Mouse (Mus musculus) stomach, embryonic 15.5 days (tissue): ENCODE measurements around the gene Fgd6. TPM values are rescaled to one million over a fixed set of nuclear protein-coding genes. Genes with fewer than 3 reads are reported as not detected.

Experiments used
- ATAC-seq: fragments of 200-750 bp; cut with Nextera tagmentation; 2 replicates; pipeline ENCODE4 v1.8.0; 2017; ENCODE audit warnings: low read depth, moderate number of reproducible peaks, moderate TSS enrichment; ENCODE audit not compliant: insufficient read depth, low FRiP score
- H3K27ac ChIP-seq: fragments of 300-500 bp; sonication (generic); 2 replicates; pipeline ENCODE4 v1.5.1; 2015; ENCODE audit warnings: mild to moderate bottlenecking, inconsistent platforms
- H3K27me3 ChIP-seq: fragments of 300-500 bp; sonication (generic); replicated peaks from 2 replicates; pipeline ENCODE4 v1.6.1; 2015; ENCODE audit warnings: inconsistent platforms
- H3K36me3 ChIP-seq: fragments of 300-500 bp; sonication (generic); 2 replicates; pipeline ENCODE4 v1.6.1; 2015; ENCODE audit warnings: inconsistent platforms
- H3K4me1 ChIP-seq: fragments of 300-500 bp; sonication (generic); 2 replicates; pipeline ENCODE4 v1.6.1; 2015; ENCODE audit warnings: inconsistent platforms
- H3K4me2 ChIP-seq: fragments of 300-500 bp; sonication (generic); 2 replicates; pipeline ENCODE4 v1.6.1; 2015; ENCODE audit warnings: mild to moderate bottlenecking, inconsistent platforms
- H3K4me3 ChIP-seq: fragments of 300-500 bp; sonication (generic); replicated peaks from 2 replicates; pipeline ENCODE4 v1.5.1; 2015; ENCODE audit warnings: inconsistent platforms
- H3K9ac ChIP-seq: fragments of 300-500 bp; sonication (generic); 2 replicates; pipeline ENCODE4 v1.6.1; 2015; ENCODE audit warnings: inconsistent platforms
- H3K9me3 ChIP-seq: fragments of 300-500 bp; sonication (generic); 2 replicates; pipeline ENCODE4 v1.6.1; 2016; ENCODE audit warnings: inconsistent platforms
- WGBS: fragments of 180-500 bp; shearing (Covaris S2); methylation state at CpG from one replicate; pipeline ENCODE4 v1.1.7; 2015; 5-methylcytosine and 5-hydroxymethylcytosine counted together
- polyA plus RNA-seq: library from polyadenylated mRNA; unstranded; fragments of >200 nt; fragmentation: Nextera tagmentation; extraction: Ambion mirVana; gene quantifications from 2 replicates; pipeline ENCODE4 v1.2.1, GENCODE M21; 2015

The Fgd6 gene
- polyA plus RNA-seq, 1 experiment from 2014 or later: 3.6 TPM

DNA sequence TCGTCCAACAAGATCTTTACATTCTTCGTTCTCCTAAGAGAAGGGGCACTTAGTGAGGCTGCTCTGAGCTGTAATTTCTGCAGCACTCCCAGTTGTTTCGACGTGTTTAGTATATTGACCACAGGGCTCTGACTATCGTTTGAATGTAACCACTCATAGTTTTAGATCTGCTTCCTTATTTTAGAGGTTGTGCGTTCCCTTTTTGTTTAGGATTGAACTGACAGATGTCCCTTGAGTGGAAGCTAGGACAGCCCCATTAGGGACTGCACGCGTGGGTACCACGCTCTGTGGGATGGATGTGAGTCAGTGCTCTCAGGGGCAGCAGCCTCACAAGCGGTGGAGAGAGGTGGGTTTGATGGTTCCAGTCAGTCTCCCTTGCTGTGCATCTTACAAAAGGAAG lies 69.7 kb downstream of the Fgd6 start:
- Histone ChIP-seq H3K4me1 (no peaks in the 10 kb centered on the region), H3K4me3 (no peak overlapping the region), H3K27ac (no peak overlapping the region), H3K9ac (no peak overlapping the region), H3K9me3 (no peaks in the 10 kb centered on the region), H3K27me3 (no peaks in the 10 kb centered on the region), H3K36me3 (peaks cover 4% of the 10 kb centered on the region; the same call in 1 of the 2 replicates), H3K4me2 (no peak overlapping the region)
- ATAC-seq: no peak
- 89% methylated on average over 10 of the region's 10 CpGs for WGBS

- Histone ChIP-seq H3K27ac (no peak overlapping the region), H3K27me3 (no peaks in the 10 kb centered on the region), H3K36me3 (peaks cover 4% of the 10 kb centered on the region; the same call in 1 of the 2 replicates), H3K9ac (no peak overlapping the region), H3K4me1 (no peaks in the 10 kb centered on the region), H3K4me2 (no peak overlapping the region), H3K9me3 (no peaks in the 10 kb centered on the region), H3K4me3 (no peak overlapping the region)
- no peak for ATAC-seq
- 46% methylated on average over 4 of the region's 4 CpGs for WGBS
These were observed 71.4 kb downstream of the Fgd6 start for GRCm38 (mm10) chr10:94107168-94107567.

DNA sequence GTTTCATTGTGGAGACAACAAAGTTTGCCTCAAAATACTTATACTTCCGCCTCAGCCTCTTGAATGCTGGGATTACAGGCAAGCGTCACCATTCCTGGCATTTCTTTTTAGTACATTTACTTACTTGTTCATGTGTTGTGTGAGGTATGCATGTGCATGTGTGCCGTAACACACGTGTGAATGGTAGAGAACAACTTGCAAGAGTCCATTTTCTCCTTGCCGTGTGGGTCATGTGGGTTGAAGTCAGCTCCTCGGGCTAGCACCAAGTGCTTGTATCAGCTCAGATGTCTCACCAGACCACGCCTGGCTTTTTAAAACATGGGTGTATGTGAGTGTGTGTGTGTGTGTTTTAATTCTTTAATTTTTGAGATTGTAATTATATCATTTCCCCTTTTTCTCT lies 71.8 kb downstream of the Fgd6 start:
- Histone ChIP-seq H3K4me3 (no peak overlapping the region), H3K9ac (no peak overlapping the region), H3K27ac (no peak overlapping the region), H3K36me3 (peaks cover 4% of the 10 kb centered on the region; the same call in 1 of the 2 replicates), H3K27me3 (no peaks in the 10 kb centered on the region), H3K4me1 (no peaks in the 10 kb centered on the region), H3K9me3 (no peaks in the 10 kb centered on the region), H3K4me2 (no peak overlapping the region)
- 83% methylated on average over 7 of the region's 7 CpGs for WGBS
- ATAC-seq: no peak

GRCm38 (mm10) chr10:94108791-94109190 lies 73.0 kb downstream of the Fgd6 start:
- Histone ChIP-seq H3K36me3 (peaks cover 4% of the 10 kb centered on the region; the same call in 1 of the 2 replicates), H3K27me3 (no peaks in the 10 kb centered on the region), H3K27ac (no peak overlapping the region), H3K4me3 (no peak overlapping the region), H3K9ac (no peak overlapping the region), H3K4me2 (no peak overlapping the region), H3K9me3 (no peaks in the 10 kb centered on the region), H3K4me1 (no peaks in the 10 kb centered on the region)
- no peak for ATAC-seq
- 93% methylated on average over 6 of the region's 6 CpGs for WGBS

- Histone ChIP-seq H3K27ac (no peak overlapping the region), H3K4me2 (no peak overlapping the region), H3K4me3 (no peak overlapping the region), H3K4me1 (0 out of 2 replicates have a peak, but pooled peaks cover 6% of the 10 kb centered on the region), H3K36me3 (no peaks in the 10 kb centered on the region), H3K27me3 (no peaks in the 10 kb centered on the region), H3K9ac (no peak overlapping the region), H3K9me3 (no peaks in the 10 kb centered on the region)
- ATAC-seq: no peak
- 80% methylated on average over 9 of the region's 9 CpGs for WGBS
These were observed 75.3 kb downstream of the Fgd6 start for GRCm38 (mm10) chr10:94110834-94111754.

DNA sequence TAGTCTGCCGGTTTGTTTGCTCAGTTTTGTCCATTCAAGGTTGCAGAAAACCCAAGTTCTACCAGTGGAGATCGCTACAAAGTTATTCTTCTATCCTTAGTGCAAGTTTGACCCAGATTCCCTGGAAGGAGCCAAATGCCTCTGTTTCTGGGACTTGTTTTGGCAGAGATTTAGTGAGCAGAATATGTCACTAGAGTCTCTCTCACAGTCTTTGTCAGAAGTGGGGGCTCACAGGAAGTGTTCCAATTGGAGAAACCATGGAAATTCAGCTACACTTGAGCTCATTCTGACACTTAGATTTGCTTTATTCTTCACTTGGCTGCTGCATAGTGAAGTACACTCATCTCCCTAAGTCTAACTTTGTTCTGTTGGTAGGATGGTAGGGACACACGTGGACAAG lies 76.4 kb downstream of the Fgd6 start:
- Histone ChIP-seq H3K9ac (no peak overlapping the region), H3K27me3 (no peaks in the 10 kb centered on the region), H3K36me3 (no peaks in the 10 kb centered on the region), H3K27ac (no peak overlapping the region), H3K4me1 (0 out of 2 replicates have a peak, but pooled peaks cover 6% of the 10 kb centered on the region), H3K4me2 (no peak overlapping the region), H3K4me3 (no peak overlapping the region), H3K9me3 (no peaks in the 10 kb centered on the region)
- 79% methylated on average over 3 of the region's 3 CpGs for WGBS
- ATAC-seq: no peak

GRCm38 (mm10) chr10:94115893-94116599 lies 80.2 kb downstream of the Fgd6 start:
- Histone ChIP-seq H3K36me3 (no peaks in the 10 kb centered on the region), H3K9me3 (no peaks in the 10 kb centered on the region), H3K4me2 (0 out of 2 replicates have a peak overlapping the region, but pooled peaks have one; percentile 26), H3K27ac (0 out of 2 replicates have a peak overlapping the region, but pooled peaks have one; percentile 26), H3K27me3 (no peaks in the 10 kb centered on the region), H3K4me3 (no peak overlapping the region), H3K9ac (no peak overlapping the region), H3K4me1 (0 out of 2 replicates have a peak, but pooled peaks cover 6% of the 10 kb centered on the region)
- ATAC-seq: peak; percentile 78
- 27% methylated on average over 6 of the region's 6 CpGs for WGBS

GRCm38 (mm10) chr10:94116781-94117340 lies 81.1 kb downstream of the Fgd6 start:
- WGBS: 63% methylated on average over 12 of the region's 12 CpGs
- no peak overlapping the region for H3K27ac ChIP-seq
- H3K9ac ChIP-seq: no peak overlapping the region
- no peak overlapping the region for H3K4me3 ChIP-seq
- H3K9me3 ChIP-seq: no peaks in the 10 kb centered on the region
- H3K36me3 ChIP-seq: no peaks in the 10 kb centered on the region
- 0 out of 2 replicates have a peak, but pooled peaks cover 6% of the 10 kb centered on the region for H3K4me1 ChIP-seq
- no peak for ATAC-seq
- H3K4me2 ChIP-seq: no peak overlapping the region
- no peaks in the 10 kb centered on the region for H3K27me3 ChIP-seq

DNA sequence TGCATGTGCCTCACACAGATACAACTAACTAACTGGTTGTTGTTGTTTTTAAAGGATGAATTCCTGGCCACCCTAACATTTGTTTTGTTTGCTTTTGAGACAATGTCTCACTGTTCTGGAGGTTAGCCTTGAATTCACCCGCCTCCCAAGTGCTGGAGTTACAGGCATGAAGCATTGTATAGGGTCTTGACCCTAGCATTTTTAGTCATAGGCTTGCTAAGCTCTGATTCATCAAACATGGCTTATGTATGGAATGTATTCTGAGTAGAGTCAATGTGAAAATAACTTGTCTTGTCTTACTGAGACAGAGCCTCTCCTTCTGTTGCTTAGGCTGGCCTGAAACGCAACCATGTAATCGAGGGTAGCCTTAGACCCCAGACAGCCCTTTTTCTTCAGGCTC lies 82.1 kb downstream of the Fgd6 start:
- WGBS: 81% methylated on average over 3 of the region's 3 CpGs
- H3K27me3 ChIP-seq: no peaks in the 10 kb centered on the region
- H3K4me3 ChIP-seq: no peak overlapping the region
- no peak overlapping the region for H3K27ac ChIP-seq
- H3K36me3 ChIP-seq: no peaks in the 10 kb centered on the region
- H3K9ac ChIP-seq: no peak overlapping the region
- no peak overlapping the region for H3K4me2 ChIP-seq
- no peak for ATAC-seq
- no peaks in the 10 kb centered on the region for H3K9me3 ChIP-seq
- 0 out of 2 replicates have a peak, but pooled peaks cover 6% of the 10 kb centered on the region for H3K4me1 ChIP-seq

DNA sequence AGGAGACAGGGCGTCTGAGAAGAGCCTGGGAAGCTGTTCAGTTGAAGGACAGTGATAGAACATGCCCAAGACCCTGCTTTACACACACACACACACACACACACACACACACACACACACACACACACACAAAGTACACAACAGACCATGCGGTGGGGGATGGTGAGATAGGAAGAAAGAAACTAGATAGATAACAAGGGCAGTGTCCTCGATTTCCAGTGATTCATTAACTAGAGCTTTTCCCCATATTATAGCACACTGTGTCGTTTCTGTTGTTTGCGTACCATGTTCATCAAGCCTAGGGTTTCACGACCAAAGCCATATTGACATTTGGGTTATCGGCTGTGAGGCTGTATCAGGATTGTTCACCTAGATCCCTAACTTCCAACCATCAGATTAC lies 83.2 kb downstream of the Fgd6 start:
- Histone ChIP-seq H3K27me3 (no peaks in the 10 kb centered on the region), H3K9ac (no peak overlapping the region), H3K4me1 (0 out of 2 replicates have a peak, but pooled peaks cover 6% of the 10 kb centered on the region), H3K4me3 (no peak overlapping the region), H3K4me2 (no peak overlapping the region), H3K27ac (no peak overlapping the region), H3K36me3 (no peaks in the 10 kb centered on the region), H3K9me3 (no peaks in the 10 kb centered on the region)
- 75% methylated on average over 7 of the region's 7 CpGs for WGBS
- ATAC-seq: no peak

GRCm38 (mm10) chr10:94120676-94121075 lies 84.9 kb downstream of the Fgd6 start:
- no peak overlapping the region for H3K9ac ChIP-seq
- 91% methylated on average over 9 of the region's 9 CpGs for whole genome bisulfite sequencing
- H3K9me3 ChIP-seq: no peaks in the 10 kb centered on the region
- no peaks in the 10 kb centered on the region for H3K36me3 ChIP-seq
- no peak for ATAC-seq
- no peaks in the 10 kb centered on the region for H3K27me3 ChIP-seq
- H3K27ac ChIP-seq: no peak overlapping the region
- H3K4me2 ChIP-seq: no peak overlapping the region
- 0 out of 2 replicates have a peak, but pooled peaks cover 4% of the 10 kb centered on the region for H3K4me1 ChIP-seq
- no peak overlapping the region for H3K4me3 ChIP-seq
